Mouse (Mus musculus) CH12.LX (cell line): ENCODE results near the gene Frat1. TPM values are rescaled to one million over a fixed set of nuclear protein-coding genes. Genes with fewer than 3 reads are reported as not detected.

Source experiments
- DNase-seq: peaks from one replicate; pipeline ENCODE4 v3.0.0-alpha.2; 2013; ENCODE audit errors: extremely low read depth
- H3K27ac ChIP-seq: 2 replicates; pipeline ENCODE4 v1.5.1; 2012; ENCODE audit warnings: low read depth, mild to moderate bottlenecking, control low read depth, moderate library complexity; ENCODE audit not compliant: insufficient read depth
- H3K27me3 ChIP-seq: replicated peaks from 2 replicates; pipeline ENCODE3; 2012; ENCODE audit warnings: inconsistent platforms
- H3K36me3 ChIP-seq, 2 experiments: replicated peaks in 1 of 2; 2 replicates each; pipeline versions ENCODE3 to v1.6.1; 2012; ENCODE audit warnings: inconsistent platforms in 1 of 2, low read length in 1 of 2, mild to moderate bottlenecking in 1 of 2, mixed read lengths in 1 of 2, moderate library complexity in 1 of 2; ENCODE audit not compliant: control insufficient read depth in 1 of 2, insufficient read depth in 1 of 2
- H3K4me1 ChIP-seq, 2 experiments: 2 replicates each; pipeline ENCODE4 v1.6.1; 2012; ENCODE audit warnings: inconsistent platforms in 1 of 2, moderate library complexity in 1 of 2; ENCODE audit not compliant: insufficient read depth in 2 of 2, control insufficient read depth in 1 of 2
- H3K4me2 ChIP-seq: 2 replicates; pipeline ENCODE4 v1.6.1; 2012; ENCODE audit warnings: low read depth, mild to moderate bottlenecking, control low read depth; ENCODE audit not compliant: poor library complexity, insufficient read depth, severe bottlenecking
- H3K4me3 ChIP-seq, 3 experiments: fragments of 150-350 bp in 1 of 3; sonication (generic) in 1 of 3; replicated peaks in 1 of 3; 2 replicates each; pipeline versions ENCODE3 to v1.5.1; 2011 to 2012; ENCODE audit warnings: low read depth in 2 of 3, low read length in 2 of 3, mild to moderate bottlenecking in 2 of 3, moderate library complexity in 2 of 3, control low read depth in 1 of 3, improper control_type of control experiment in 1 of 3, inconsistent platforms in 1 of 3, mixed read lengths in 1 of 3; ENCODE audit not compliant: poor library complexity in 1 of 3
- H3K79me2 ChIP-seq: replicated peaks from 2 replicates; pipeline ENCODE4 v1.6.1; 2012; ENCODE audit warnings: mild to moderate bottlenecking, moderate library complexity; ENCODE audit not compliant: control insufficient read depth, poor library complexity, insufficient read depth, severe bottlenecking; ENCODE audit errors: extremely low read depth
- H3K9ac ChIP-seq: 2 replicates; pipeline ENCODE4 v1.6.1; 2012; ENCODE audit warnings: low read depth, mild to moderate bottlenecking, control low read depth, moderate library complexity; ENCODE audit not compliant: insufficient read depth
- H3K9me3 ChIP-seq: replicated peaks from 2 replicates; pipeline ENCODE3; 2012; ENCODE audit warnings: low read length, inconsistent platforms, mixed read lengths
- BHLHE40 ChIP-seq: IDR thresholded peaks from 2 replicates; pipeline ENCODE4 v1.6.1; 2011; ENCODE audit warnings: mild to moderate bottlenecking, low read depth, low read length, improper control_type of control experiment
- CHD1 ChIP-seq: IDR thresholded peaks from 2 replicates; pipeline ENCODE4 v1.6.1; 2012; ENCODE audit warnings: low read depth, low read length, improper control_type of control experiment, inconsistent platforms
- CTCF ChIP-seq, 2 experiments: IDR thresholded peaks in 1 of 2; conservative IDR thresholded peaks in 1 of 2; 2 replicates each; pipeline ENCODE4 v1.5.1; 2011 to 2012; ENCODE audit warnings: low read depth in 2 of 2, low read length in 2 of 2, improper control_type of control experiment in 1 of 2, inconsistent platforms in 1 of 2, mild to moderate bottlenecking in 1 of 2, moderate library complexity in 1 of 2
- E2F4 ChIP-seq: IDR thresholded peaks from 2 replicates; pipeline ENCODE4 v1.6.1; 2011; ENCODE audit warnings: low read depth, low read length, improper control_type of control experiment; ENCODE audit not compliant: insufficient replicate concordance
- ELF1 ChIP-seq: IDR thresholded peaks from 2 replicates; pipeline ENCODE4 v1.6.1; 2014; ENCODE audit warnings: low read depth, mild to moderate bottlenecking, inconsistent platforms, low read length, improper control_type of control experiment
- EP300 ChIP-seq: IDR thresholded peaks from 2 replicates; pipeline ENCODE4 v1.6.1; 2011; ENCODE audit warnings: low read length, improper control_type of control experiment
- GABPA ChIP-seq: IDR thresholded peaks from 2 replicates; pipeline ENCODE4 v1.6.1; 2012; ENCODE audit warnings: low read depth, low read length, improper control_type of control experiment, inconsistent platforms; ENCODE audit not compliant: insufficient replicate concordance
- HCFC1 ChIP-seq: IDR thresholded peaks from 2 replicates; pipeline ENCODE4 v1.6.1; 2012; ENCODE audit warnings: low read depth, mild to moderate bottlenecking, inconsistent platforms, low read length, improper control_type of control experiment
- IRF4 ChIP-seq: IDR thresholded peaks from 2 replicates; pipeline ENCODE4 v1.6.1; 2014; ENCODE audit warnings: low read depth, mild to moderate bottlenecking, inconsistent platforms, low read length, improper control_type of control experiment
- JUN ChIP-seq: IDR thresholded peaks from 2 replicates; pipeline ENCODE4 v1.6.1; 2011; ENCODE audit warnings: low read depth, mild to moderate bottlenecking, low read length, improper control_type of control experiment, moderate library complexity; ENCODE audit not compliant: insufficient read depth
- JUND ChIP-seq: conservative IDR thresholded peaks from 2 replicates; pipeline ENCODE4 v1.6.1; 2011; ENCODE audit warnings: low read depth, low read length, improper control_type of control experiment
- KAT2A ChIP-seq: IDR thresholded peaks from 2 replicates; pipeline ENCODE4 v1.6.1; 2012; ENCODE audit warnings: low read length, improper control_type of control experiment, inconsistent platforms; ENCODE audit not compliant: insufficient replicate concordance
- MAX ChIP-seq: IDR thresholded peaks from 2 replicates; pipeline ENCODE4 v1.6.1; 2011; ENCODE audit warnings: low read length, improper control_type of control experiment
- MAZ ChIP-seq: IDR thresholded peaks from 2 replicates; pipeline ENCODE4 v1.6.1; 2012; ENCODE audit warnings: low read depth, mild to moderate bottlenecking, inconsistent platforms, low read length, improper control_type of control experiment, moderate library complexity
- MEF2A ChIP-seq: IDR thresholded peaks from 2 replicates; pipeline ENCODE4 v1.6.1; 2014; ENCODE audit warnings: low read depth, mild to moderate bottlenecking, inconsistent platforms, low read length, improper control_type of control experiment, borderline replicate concordance
- MXI1 ChIP-seq: IDR thresholded peaks from 2 replicates; pipeline ENCODE4 v1.6.1; 2011; ENCODE audit warnings: mild to moderate bottlenecking, low read depth, low read length, improper control_type of control experiment
- MYC ChIP-seq: IDR thresholded peaks from 2 replicates; pipeline ENCODE4 v1.6.1; 2011; ENCODE audit warnings: low read depth, mild to moderate bottlenecking, improper control_type of control experiment, low read length
- NELFE ChIP-seq: IDR thresholded peaks from 2 replicates; pipeline ENCODE4 v1.6.1; 2011; ENCODE audit warnings: low read depth, low read length, improper control_type of control experiment
- PAX5 ChIP-seq: IDR thresholded peaks from 2 replicates; pipeline ENCODE4 v1.6.1; 2012; ENCODE audit warnings: low read length, inconsistent platforms, mixed read lengths
- POLR2A ChIP-seq: IDR thresholded peaks from 2 replicates; pipeline ENCODE4 v1.6.1; 2011; ENCODE audit warnings: low read depth, mild to moderate bottlenecking, improper control_type of control experiment, low read length
- POLR2AphosphoS2 ChIP-seq: IDR thresholded peaks from 2 replicates; pipeline ENCODE4 v1.6.1; 2011; ENCODE audit warnings: low read depth, low read length, improper control_type of control experiment
- RAD21 ChIP-seq: IDR thresholded peaks from 2 replicates; pipeline ENCODE4 v1.6.1; 2011; ENCODE audit warnings: low read depth, mild to moderate bottlenecking, low read length, improper control_type of control experiment, moderate library complexity
- RCOR1 ChIP-seq: conservative IDR thresholded peaks from 2 replicates; pipeline ENCODE4 v1.6.1; 2012; ENCODE audit warnings: low read depth, mild to moderate bottlenecking, inconsistent platforms, low read length, improper control_type of control experiment
- SIN3A ChIP-seq: IDR thresholded peaks from 2 replicates; pipeline ENCODE4 v1.6.1; 2012; ENCODE audit warnings: low read length, improper control_type of control experiment, inconsistent platforms
- SMC3 ChIP-seq: IDR thresholded peaks from 2 replicates; pipeline ENCODE4 v1.6.1; 2011; ENCODE audit warnings: low read depth, low read length, improper control_type of control experiment
- TBP ChIP-seq: conservative IDR thresholded peaks from 2 replicates; pipeline ENCODE4 v1.6.1; 2011; ENCODE audit warnings: low read depth, low read length, improper control_type of control experiment
- UBTF ChIP-seq: IDR thresholded peaks from 2 replicates; pipeline ENCODE4 v1.6.1; 2012; ENCODE audit warnings: low read depth, mild to moderate bottlenecking, inconsistent platforms, low read length, improper control_type of control experiment, moderate library complexity
- USF1 ChIP-seq: IDR thresholded peaks from 2 replicates; pipeline ENCODE4 v1.6.1; 2014; ENCODE audit warnings: low read depth, mild to moderate bottlenecking, inconsistent platforms, low read length, improper control_type of control experiment
- ZC3H11A ChIP-seq: IDR thresholded peaks from 2 replicates; pipeline ENCODE4 v1.6.1; 2012; ENCODE audit warnings: low read depth, mild to moderate bottlenecking, inconsistent platforms, low read length, improper control_type of control experiment
- ZKSCAN1 ChIP-seq: IDR thresholded peaks from 2 replicates; pipeline ENCODE4 v1.6.1; 2012; ENCODE audit warnings: low read depth, inconsistent platforms, low read length, improper control_type of control experiment, borderline replicate concordance
- ZMIZ1 ChIP-seq: IDR thresholded peaks from 2 replicates; pipeline ENCODE4 v1.6.1; 2012; ENCODE audit warnings: low read depth, mild to moderate bottlenecking, inconsistent platforms, low read length, improper control_type of control experiment
- ZNF384 ChIP-seq: IDR thresholded peaks from 2 replicates; pipeline ENCODE4 v1.6.1; 2012; ENCODE audit warnings: low read depth, low read length, improper control_type of control experiment, inconsistent platforms
- dilution Hi-C: fragments of 300-500 bp; cut with MboI; formaldehyde crosslinking; loops from 2 replicates; pipeline ENCODE4 v1.14.3; 2020; ENCODE audit warnings: low sequenced_read_pairs; ENCODE audit not compliant: extremely low pct_unique_long_range_greater_than_20kb, extremely low pct_ligation_motif_present
- in situ Hi-C: fragments of 300-500 bp; cut with MboI; formaldehyde crosslinking; loops from 3 replicates; pipeline ENCODE4 v1.14.3; 2019; ENCODE audit warnings: low sequenced_read_pairs, low pct_ligation_motif_present, low pct_unique_long_range_greater_than_20kb, mixed read lengths
- polyA plus RNA-seq: library from polyadenylated mRNA; unstranded; fragments of >175 nt; gene quantifications from 2 replicates; pipeline ENCODE4 v1.2.1, GENCODE M21; 2012; ENCODE audit warnings: low read depth; ENCODE audit not compliant: insufficient read length
- total RNA-seq, 2 experiments: library from RNA; depleted of rRNA; stranded (reverse); fragments of 300-350 nt in 1 of 2; fragments of >200 nt in 1 of 2; gene quantifications; 2 replicates each; pipeline ENCODE4 v1.2.3; 2012 to 2014

The Frat1 gene
- 0.80 and 2.0 TPM in 2 replicates for total RNA-seq (2012; rRNA removed)
- total RNA-seq (2014; rRNA removed): 0.70 and 0.96 TPM in 2 replicates
- polyA plus RNA-seq: 0.64 and 0.94 TPM in 2 replicates

DNA sequence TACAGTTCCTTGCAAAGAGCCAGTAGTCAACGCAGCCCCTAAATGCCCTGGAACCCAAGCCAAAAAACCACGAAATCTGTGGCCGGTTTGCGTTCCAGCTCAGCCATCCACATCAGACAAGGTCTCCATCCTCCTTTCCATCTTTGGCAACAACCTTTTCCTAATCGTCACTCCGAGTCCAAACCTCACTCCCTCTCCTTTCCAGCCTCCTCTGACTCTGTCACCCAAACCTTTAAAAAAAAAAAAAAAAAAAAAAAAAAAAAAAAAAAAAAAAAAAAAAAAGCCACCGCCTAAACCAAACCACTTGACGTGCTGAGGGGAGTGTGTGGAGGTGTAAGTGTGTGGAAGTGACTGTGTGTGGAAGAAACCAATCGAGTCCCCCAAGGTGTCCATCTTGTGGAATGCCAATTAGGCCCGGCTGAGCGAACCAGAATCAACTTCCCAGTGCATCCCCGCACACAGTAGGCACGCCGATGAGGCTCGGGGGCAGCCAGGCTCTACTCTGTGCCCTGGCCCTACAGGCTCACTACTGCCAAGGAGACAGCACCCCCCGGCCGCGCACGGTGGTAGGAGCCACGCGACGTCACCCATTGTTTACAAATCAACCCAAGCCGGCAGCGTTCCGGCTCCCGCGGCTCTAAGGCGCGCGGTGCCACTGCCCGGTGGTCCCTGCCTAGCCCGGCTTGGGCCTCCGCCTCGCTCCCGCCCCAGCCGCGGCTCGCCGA is at the start of gene Frat1:
Gene Frat1, plus strand, starts transcription at position 590 of the 725 bp plus-strand sequence.
- peaks cover 40% of the 10 kb centered on the region for H3K27me3 ChIP-seq
- no peak for TF ChIP-seq EP300
- TF ChIP-seq NELFE: no peak; the same call in 1 of the 2 replicates
- peak; percentile 63 for TF ChIP-seq HCFC1
- TF ChIP-seq USF1: no peak
- peak; percentile 58 for TF ChIP-seq MAX
- peak; percentile 47; the same call in 1 of the 2 replicates for TF ChIP-seq TBP
- peak; percentile 76; the same call in 1 of the 2 replicates for TF ChIP-seq SIN3A
- TF ChIP-seq ZMIZ1: no peak
- TF ChIP-seq GABPA: no peak
- no peak for TF ChIP-seq POLR2AphosphoS2
- TF ChIP-seq RAD21: no peak
- peak; percentile 38 for TF ChIP-seq MEF2A
- peak; percentile 41; the same call in 1 of the 2 replicates for TF ChIP-seq ELF1
- no peak for TF ChIP-seq SMC3
- no peak for TF ChIP-seq ZC3H11A
- TF ChIP-seq RCOR1: no peak
- TF ChIP-seq JUN: 0 out of 2 replicates have a peak, but pooled peaks have one; percentile 18
- no peak for TF ChIP-seq IRF4
- TF ChIP-seq PAX5: no peak
- no peak for TF ChIP-seq E2F4
- TF ChIP-seq KAT2A: no peak
- peak; percentile 99 for TF ChIP-seq CHD1
- no peak for TF ChIP-seq POLR2A
- peak; percentile 99 for TF ChIP-seq ZNF384
- TF ChIP-seq UBTF: no peak
- TF ChIP-seq MAZ: peak; percentile 36
- TF ChIP-seq MYC: no peak
- TF ChIP-seq ZKSCAN1: peak; percentile 43; the same call in 1 of the 2 replicates
- no peak for TF ChIP-seq JUND
- TF ChIP-seq MXI1: peak; percentile 47; the same call in 1 of the 2 replicates
- no peak for TF ChIP-seq CTCF (conservative IDR thresholded peaks at IDR 0.05 in 1 of 2, IDR thresholded peaks at IDR 0.05 in 1 of 2; ENCODE audit: low read depth in 2 of 2, low read length in 2 of 2)
- no peak for TF ChIP-seq BHLHE40
- TF ChIP-seq, all 38 proteins: peak for 12
- dilution Hi-C loops: no loop called here
- peak within 1 kb of the TSS; percentile 69 for H3K27ac ChIP-seq
- H3K9ac ChIP-seq: peak within 1 kb of the TSS; percentile 39
- H3K79me2 ChIP-seq: no peaks in the 10 kb centered on the region
- peak within 1 kb of the TSS; percentile 76 for H3K4me2 ChIP-seq
- H3K36me3 ChIP-seq: no peaks in the 10 kb centered on the region
- in situ Hi-C loops: no loop called here
- peak within 1 kb of the TSS; percentile 59 to 77 (median 63) for H3K4me3 ChIP-seq
- peak; percentile 84 for DNase-seq
- H3K4me1 ChIP-seq: peaks cover 3 to 14% of the 10 kb centered on the region in 2 experiments; a peak in 2 of 4 replicates
- H3K9me3 ChIP-seq: peaks cover 8% of the 10 kb centered on the region
